Mouse (Mus musculus): Measurements from ENCODE around the gene Dctn1.

Dctn1 gene

GRCm38 (mm10) chr6:83233306-83233705 is 67.6 kb downstream of the Dctn1 start:
- no peak for DNase-seq (ENCODE audit: low spot score)

GRCm38 (mm10) chr6:83234280-83234741 is 68.6 kb downstream of the Dctn1 start:
- no peak for DNase-seq (ENCODE audit: low spot score)

DNA sequence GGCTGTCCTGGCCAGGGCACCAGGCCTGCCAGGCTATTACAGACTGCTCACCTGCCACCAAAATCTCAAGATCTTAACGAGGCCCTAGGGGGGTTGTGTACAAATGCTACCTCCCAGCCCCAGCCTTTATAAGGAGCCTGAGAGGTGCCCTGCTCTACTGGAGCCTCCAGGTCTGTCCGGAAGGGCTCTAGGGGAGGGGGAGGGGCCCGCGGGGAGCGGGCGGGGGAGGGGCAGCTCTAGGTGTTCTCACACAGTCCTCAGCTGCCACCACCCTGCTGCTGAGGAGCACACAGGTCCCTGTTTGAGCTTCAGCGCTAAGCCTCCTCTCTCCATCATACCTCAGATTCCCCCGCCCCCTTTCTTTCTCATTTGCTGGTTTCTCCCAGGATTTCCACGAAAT is 71.4 kb downstream of the Dctn1 start:
- no peak for DNase-seq (ENCODE audit: low spot score)

DNA sequence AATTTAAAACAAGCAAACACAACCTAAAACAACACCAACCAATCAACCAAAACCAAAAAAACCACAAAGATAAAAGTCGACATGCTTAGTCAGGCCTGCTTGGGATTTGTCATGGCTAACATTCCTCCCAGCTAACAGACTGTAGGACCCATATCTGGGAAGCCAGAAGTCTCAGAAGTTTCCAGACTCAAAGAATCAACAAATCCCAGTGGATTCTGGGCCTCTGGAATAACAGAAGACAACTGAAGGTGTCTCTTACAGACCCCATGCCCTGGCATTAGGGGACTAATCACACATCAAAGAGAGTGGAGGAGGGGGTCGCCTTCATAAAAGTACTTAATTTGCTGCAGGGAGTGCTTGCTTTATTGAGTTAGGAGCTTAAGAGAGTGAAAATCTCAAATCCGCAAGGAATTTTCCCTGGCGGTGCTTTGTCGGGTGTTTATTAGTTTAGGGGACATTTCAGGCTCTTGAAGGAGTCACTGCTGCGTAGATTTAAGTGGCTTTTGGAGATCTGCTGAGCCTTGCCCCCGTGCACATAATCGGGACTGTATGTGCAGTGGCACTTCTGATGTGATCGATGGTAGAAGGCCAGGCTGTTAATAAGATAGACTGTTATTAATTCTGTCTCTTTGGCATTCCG is 78.8 kb downstream of the Dctn1 start:
- no peak for DNase-seq (ENCODE audit: low spot score)

DNA sequence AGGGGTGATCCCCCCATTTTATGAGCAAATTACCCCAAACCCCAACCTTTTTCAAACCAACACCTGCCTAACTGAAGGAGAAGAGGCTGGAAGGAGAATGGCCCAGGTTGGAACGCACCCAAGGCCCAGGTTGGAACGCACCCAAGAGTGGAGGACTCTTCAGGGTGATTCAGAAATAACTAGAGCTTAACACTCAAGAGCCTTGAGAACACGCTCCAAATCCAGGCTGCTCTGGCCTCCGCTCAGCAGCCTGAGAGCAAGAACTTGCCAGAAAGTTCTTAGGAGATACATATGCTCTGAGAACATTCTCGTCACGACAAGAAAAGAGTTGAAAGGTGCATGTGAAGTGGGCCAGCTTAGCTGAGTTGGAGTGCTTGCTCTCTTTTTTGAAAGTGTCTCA is 79.4 kb downstream of the Dctn1 start:
- DNase-seq (ENCODE audit: low spot score) = no peak

DNA sequence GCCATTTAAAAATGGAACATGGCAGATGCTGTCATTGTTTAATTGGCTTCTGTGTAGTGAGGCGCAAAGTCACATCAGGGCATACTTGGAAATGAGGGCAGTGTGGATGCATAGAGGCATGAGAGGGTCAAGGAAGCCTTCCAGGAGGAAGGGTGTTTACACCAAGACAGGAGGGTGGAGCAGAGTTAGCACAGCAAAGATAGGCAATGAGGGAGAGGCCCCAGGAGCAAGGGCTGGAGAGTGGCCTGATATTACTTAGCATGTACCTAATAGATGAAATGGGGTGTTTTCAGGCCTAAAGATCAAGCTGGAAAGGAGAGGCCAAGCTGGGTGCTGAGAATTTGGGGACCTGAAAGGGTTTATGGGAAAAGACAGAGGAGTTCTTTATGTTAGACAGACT is 80.3 kb downstream of the Dctn1 start:
- DNase-seq (ENCODE audit: low spot score) = no peak

GRCm38 (mm10) chr6:83246750-83247149 is 81.0 kb downstream of the Dctn1 start:
- no peak for DNase-seq (ENCODE audit: low spot score)

- DNase-seq (ENCODE audit: low spot score) = no peak
Observed at GRCm38 (mm10) chr6:83247153-83247552, 81.4 kb downstream of the Dctn1 start.

All from spleen, adult 12 weeks (tissue).